Mouse (Mus musculus): ENCODE measurements around the gene Tet2. TPM values are rescaled to one million over a fixed set of nuclear protein-coding genes. Genes with fewer than 3 reads are reported as not detected.
A peak's percentile ranks its signal among the peaks of the same experiment; 100 is the strongest.
"Not testable (repeated sequence)": the region's sequence is repeated elsewhere in the genome, so short reads cannot be mapped to it uniquely, and the experiment has no call there.

Tet2 gene
- total RNA-seq (2021), result 44.7 and 48.2 TPM in 2 replicates
- long read RNA-seq, experiment 1, partial matches to known transcripts, result 0 of 8 reads
- long read RNA-seq, experiment 1, other reads (novel, unspliced or antisense), result 6 of 8 reads
- long read RNA-seq, experiment 2, partial matches to known transcripts, result 0 of 2 reads
- long read RNA-seq, experiment 2, other reads (novel, unspliced or antisense), result 2 of 2 reads

DNA sequence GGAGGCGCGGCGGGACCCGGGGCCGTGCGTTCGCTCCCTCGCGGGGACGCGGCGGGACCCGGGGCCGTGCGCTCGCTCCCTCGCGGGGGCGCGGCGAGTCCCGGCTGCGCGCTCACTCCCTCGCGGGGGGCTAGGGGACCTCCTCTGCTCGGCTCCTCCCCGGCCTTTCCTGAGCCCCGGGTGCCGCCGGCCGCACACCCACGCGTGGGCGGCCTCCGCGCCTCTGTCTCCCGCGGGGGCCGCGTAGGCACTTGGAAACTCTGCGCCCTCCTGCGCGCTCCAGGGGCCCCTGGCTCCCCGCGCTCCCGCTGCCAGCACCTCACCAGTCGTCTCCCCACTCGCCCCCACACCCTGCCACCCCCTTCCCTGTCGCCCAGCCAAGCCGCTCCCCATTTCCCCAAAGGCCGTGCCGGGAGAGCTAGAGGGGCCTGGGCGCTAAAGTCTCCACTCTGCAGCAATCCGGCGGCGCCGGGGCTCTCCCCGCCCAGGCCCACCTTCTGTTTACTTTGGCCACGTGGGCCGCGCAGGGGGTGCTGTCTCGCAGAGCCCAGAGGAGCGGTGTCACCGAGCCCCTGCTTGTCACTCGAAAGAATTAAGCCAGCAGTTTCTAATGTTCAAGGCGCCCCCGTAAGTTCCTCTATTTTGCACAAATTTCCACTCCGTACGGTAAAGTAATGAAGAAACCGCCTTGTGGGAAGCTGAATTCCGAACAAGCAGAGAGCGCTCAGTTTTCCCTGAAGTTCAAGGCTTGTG, at the start of gene Tet2:
Gene Tet2 (minus strand): TSS at position 589 of the 753 bp plus-strand sequence.
- peak; percentile 79 for DNase-seq

DNA sequence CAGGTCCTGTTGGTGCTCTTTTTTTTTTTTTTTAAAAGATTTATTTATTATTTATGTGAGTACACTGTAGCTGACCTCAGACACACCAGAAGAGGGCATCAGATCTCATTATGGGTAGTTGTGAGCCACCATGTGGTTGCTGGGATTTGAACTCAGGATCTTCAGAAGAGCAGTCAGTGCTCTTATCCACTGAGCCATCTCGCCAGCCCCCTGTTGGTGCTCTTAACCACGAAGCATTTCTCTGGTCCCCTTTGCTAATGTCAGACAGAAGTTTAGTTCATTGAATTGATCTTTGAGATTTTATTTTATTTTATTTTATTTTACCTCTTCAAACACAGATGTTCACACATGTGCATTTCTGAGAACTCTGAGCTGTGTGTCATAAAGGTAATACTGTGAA, 48.1 kb upstream of the Tet2 start:
- DNase-seq, result not testable (repeated sequence)

DNA sequence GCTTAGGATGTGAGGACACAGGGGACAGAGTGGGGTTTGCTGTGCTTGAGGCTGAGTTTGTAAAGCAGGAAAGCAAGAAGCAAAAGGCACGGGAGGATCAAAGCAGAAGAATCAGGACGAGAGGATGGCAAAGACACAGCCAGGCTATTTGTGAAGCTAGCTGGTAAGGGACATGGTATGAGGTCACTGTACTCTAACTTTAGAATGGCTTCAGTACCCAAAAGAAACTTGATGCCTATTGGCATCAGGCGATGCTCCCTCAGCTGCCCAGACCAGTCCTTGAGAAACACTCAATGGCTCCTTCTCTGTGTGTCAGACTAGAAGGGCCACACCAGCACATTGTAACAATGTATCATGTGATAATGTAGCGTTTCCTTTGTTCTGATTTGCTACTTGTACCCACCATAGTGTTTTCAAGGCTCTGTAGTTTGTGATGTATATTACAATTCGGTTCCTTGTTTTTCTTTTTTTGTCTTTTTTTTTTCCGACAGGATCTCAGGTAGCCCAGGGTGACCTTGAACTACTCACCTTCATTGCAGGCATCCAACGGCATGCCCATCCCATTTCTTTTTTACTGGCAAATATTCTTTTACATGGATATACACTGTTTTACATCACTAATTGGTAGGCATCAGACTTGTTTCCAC, 45.7 kb upstream of the Tet2 start:
- DNase-seq, result no peak

DNA sequence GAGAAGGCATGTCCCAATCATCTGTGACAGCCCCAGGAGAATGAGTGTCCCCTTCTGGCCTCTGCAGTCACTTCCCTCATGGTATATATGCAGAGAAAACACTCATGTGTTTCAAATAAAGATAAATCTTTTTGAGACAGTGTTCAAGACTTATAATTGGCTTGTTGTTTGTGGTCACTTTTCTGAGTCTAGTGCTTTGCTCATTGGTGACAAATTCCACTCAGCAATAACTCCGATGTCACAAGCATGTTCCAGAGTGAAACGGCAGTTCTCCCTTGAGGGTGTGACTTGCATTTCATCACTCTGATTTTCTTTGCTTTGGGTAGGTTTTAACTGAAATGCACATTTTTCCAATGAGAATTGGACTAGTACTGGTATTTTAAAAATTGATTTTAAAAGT, 40.1 kb upstream of the Tet2 start:
- DNase-seq, result no peak

DNA sequence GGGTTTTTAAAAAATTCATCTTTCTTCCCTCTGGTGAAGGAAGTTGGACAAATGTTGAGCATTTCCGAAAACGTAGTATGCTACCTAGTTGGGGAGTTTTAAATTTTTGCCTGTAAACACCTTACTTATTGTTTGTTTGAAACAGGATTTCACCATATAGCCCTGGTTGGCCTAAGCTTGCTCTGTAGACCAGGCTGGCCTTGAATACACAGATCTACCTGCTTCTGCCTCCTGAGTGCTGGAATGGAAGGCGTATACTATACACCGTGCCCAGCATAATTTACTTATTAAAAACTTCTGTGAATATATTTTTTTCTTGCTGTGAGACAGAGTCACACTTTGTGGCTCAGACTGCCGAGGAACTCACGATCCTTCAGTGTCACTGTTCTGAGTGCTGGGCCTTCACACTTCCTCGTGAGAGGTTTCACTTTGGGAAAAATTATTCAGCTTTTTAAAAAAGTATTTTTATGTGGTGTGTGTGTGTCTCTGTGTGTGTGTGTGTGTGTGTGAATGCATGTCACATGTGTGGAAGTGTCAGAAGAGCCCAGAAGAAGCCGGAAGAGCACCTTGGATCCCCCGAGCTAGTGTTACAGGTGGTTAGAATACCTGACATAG, 38.6 kb upstream of the Tet2 start:
- DNase-seq, result no peak

DNA sequence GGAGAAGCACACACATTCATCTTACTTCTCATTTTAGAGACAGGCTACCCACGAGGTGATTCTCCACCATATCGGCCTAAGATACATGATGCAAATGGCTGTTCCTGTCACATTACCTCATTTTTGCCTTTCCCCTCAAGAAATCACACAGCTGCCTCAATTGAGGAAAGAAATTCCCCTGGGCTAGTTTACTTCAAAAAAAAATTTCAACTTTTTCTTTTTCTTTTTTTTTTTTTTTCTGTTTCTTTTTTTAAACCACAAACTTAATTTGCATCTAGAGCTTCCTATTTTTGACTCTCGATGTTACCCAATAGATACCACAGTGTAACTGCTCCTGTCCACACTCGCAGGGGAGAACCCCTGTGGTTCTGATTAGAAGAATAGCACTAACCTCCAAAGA, 38.0 kb upstream of the Tet2 start:
- DNase-seq, result no peak

DNA sequence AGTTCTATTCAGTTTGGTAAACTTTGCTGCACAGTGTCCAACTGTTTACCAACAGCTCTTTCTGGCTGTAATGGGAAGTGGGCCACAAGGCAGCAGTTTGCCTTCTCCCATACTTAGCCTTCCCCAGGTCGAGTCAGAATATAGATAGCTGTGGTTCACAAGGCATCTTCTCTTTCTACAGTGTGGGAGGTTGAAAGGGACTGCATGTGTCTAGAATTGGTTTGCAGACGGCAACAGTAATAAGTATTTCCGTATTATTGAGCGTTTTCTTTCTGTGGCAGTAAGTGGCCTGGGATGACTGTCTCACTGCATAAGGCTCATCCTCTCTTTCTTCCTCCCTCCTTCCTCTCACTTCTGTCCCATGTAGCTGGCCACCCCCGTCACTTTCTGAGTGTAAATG, 37.2 kb upstream of the Tet2 start:
- DNase-seq, result no peak

DNA sequence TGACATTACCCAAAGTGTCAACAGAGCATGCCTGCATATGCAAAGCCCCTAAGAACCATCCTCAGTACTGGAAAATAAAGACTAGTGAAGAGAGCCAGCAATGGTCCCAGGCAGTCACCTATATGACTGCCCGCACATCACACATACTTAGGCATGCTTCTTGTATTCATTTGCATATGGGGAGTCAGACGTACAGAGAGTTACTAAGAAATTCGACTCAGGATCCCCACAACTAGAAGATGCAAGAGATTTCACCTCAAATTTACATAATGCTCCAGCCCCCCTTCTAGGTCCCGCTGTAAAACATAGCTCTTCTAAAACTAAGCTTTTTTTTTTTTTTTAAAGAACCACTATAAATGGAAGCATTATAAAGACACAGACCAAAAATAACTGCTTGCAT, 36.6 kb upstream of the Tet2 start:
- DNase-seq, result no peak

DNA sequence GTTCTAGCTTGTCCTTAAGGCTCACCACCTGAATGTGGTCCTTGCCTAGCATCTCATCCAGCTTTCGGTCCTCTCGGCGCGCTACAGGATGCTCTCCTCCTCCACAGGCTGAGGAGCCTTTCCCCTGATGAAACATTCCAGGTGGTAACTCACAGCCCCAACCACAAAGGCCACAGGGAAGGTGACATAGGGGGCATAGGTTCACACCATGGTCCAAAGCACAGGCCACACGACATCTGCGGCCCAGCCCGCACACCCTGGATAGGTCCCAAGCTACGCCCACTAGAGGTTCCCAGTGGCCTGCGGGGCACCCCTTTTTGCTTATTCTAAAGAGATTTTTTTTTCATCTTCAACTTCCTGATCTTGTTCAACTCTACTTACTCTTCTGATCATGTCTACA, 34.7 kb upstream of the Tet2 start:
- no peak for DNase-seq

DNA sequence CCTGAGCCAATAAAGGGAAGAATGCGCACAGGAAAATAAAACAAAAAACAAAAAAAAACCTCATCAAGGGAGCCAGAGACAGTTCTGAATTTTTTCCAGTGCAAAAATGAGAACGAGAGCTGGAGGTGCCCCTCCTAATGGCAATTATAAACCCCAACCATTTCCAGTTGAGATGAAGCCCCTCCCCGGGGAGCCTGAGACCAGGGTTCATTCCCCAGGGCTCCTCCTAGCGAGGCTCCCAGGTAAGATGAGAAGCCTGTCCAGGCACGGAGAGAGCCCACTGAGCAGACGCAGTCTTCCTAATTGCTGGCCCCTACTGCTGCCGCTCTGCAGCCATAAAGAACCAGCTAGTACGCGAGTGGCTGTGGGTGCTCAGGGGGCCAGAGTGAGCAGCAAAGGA, 34.2 kb upstream of the Tet2 start:
- no peak for DNase-seq

DNA sequence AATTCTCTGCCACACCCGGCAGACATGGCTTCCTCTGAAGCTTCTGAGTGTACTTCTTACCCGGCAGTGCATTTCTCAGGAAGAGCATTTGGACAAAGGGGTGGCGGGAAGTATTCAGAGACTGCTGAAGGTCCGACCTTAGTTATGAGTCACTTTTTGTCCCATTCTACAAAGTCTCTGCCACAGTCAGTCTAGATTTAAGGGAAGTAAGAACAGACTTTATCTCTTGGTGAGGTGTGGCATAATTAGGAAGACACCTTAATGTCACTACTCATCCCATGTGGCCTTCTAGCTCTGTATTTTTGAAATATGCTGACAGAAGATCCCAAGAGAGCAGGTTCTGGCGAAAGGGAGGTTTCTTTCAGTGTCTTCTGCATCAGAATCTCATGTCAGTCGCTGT, 30.0 kb upstream of the Tet2 start:
- no peak for DNase-seq

DNA sequence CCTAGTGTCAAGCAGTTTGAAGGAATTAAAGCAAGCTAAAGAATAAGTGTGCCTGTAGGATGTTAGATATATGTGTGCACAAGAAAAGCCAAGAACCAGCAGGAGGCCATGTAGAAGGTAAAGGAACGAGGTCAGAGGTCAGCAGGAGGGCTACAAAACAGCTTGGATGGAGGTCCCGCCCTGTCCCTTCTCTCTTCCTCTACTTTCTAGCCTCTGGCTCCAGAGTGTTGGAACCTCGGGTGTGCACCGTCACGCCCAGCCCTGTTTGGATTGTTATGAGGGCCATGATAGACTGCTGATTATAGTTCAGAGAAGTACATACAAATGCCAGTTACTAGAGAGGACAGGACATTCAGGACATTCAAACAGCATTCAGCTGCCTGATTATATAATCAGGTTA, 27.0 kb upstream of the Tet2 start:
- DNase-seq, result no peak

DNA sequence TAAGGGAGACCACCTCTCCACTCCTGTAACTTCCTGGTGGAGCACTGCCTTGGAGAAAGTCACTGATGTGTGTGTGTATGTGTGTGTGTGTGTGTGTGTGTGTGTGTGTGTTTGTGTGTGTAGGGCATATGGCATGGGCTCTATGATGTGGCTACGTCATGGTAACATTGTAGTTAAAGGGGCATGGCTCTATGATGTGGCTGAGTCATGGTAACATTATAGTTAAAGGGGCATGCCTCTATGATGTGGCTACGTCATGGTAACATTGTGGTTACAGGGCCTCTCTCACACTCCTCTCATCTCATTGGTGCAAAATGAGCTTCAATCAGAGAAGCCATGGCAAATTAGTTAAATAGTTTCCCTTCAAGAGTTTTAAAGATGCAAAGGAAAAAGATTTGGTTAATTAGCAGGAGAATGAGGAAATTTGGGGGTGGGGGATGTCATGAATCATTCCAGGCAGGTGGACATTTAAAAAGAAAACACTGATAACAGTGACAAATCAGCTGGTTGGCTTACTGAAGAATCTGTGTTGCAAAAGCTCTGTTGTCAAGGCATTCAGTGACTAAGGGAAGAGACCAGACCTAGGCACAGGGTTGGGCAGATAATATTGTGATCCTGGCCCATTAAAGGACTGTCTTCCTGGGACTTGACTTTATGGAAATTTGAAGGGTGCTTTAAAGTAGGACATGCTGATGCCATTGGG, 18.7 kb upstream of the Tet2 start:
- no peak for DNase-seq

DNA sequence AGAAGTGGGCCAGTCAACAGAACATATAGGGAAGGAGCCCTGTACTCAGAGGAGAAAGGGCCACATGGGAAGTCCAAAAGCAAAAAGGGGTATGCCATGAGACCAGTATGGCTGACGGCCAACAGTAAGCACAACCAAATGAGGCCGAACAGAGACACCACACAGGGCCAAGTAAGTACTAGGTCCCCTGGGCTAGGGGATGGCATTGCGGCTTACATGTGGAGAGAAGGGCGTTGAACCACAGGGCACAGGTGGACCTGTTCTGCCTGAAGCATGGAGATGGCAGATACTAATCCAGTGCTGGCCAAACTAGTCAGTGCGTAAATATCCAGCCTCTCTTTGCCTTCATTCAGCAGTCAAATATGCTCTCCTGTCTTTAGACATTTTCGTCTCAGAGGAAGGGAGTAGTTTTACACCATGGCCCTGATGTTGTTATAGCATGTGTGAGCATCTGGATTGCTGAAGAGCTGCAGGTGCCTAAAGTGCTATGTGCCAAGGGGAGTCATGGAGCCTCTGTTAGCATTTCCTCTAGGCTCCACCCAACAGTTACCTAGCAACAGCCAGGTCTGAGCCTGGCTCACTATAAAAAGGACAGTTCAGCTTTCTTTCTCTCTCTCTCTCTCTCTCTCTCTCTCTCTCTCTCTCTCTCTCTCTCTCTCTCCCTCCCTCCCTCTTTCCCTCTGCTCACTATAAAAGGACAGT, 14.6 kb upstream of the Tet2 start:
- no peak for DNase-seq

DNA sequence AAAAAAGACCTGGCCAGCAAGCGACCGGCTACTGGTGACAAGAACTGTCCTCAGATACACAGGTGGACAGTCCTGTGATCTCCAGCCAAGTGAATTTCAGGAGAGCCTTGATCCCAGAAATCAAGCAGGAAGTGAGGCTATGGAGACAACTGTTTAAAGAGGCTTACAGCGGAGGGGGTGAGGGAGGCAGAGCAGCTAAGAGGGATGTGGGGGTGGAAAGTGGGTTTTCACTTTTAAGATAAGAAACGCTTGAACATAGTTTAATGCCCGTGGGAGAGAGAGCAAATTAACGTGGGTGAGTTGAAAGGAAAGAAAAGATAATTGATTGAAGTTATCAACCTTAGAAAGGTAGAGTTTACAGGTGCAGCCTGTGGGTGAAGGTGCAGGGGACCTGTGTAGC, 12.7 kb upstream of the Tet2 start:
- no peak for DNase-seq

DNA sequence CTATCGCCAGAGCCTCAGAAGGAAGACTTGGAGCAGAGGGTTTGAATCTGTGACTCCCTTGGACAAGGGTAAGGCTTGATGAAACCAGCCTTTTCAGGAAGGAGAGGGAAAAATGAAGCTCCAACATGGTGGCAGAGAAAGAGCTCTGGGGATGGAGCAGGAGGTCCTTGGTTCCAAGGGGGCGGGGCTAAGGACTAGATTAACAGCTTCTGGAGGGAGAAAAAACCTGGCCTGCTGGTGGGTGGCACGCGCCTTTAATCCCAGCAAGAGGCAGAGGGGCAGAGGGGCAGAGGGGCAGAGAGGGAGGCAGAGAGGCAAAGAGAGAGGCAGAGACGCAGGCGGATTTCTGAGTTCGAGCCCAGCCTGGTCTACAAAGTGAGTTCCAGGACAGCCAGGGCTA, 12.2 kb upstream of the Tet2 start:
- DNase-seq, result no peak

DNA sequence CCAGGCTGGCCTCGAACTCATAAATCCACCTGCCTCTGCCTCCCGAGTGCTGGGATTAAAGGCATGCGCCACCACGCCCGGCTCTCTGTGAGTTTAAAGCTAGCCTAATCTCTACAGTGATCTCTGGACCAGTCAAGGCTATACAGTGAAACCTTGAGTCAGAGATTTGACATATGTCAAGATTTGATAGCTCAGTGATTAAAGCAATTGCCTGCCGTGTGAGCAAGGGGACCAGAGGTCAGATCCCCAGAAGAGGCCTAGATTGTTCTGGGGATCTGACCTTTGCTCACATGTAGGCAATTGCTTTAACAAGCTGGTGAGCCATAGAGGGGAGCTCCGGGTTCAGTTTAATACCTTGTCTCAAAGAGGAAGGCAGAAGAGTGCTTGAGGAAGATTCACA, 10.4 kb upstream of the Tet2 start:
- no peak for DNase-seq

DNA sequence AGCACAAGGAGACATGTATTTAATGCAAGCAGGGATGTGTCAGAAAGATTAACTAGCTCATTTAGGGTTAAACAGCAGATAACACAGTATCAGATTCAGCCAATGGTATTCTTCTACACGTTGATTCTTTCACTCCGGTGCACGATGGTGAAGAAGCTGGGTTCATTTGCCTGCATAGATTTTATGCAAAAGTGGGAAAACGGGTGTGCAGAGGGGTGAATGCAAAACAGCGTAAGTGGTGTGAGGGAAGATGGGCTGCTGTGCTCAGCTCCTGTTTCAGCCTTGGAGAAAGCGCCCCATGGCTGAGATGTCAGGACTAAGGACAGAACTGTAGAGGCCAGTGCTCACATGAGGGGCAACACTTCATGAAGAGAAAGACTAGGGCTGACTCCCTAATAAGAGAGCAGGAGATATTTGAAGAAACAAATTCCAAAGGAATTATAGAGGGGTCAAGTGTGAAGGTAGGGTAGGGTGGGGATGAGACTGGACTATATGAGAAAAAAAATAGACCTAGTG, 9.7 kb upstream of the Tet2 start:
- no peak for DNase-seq

DNA sequence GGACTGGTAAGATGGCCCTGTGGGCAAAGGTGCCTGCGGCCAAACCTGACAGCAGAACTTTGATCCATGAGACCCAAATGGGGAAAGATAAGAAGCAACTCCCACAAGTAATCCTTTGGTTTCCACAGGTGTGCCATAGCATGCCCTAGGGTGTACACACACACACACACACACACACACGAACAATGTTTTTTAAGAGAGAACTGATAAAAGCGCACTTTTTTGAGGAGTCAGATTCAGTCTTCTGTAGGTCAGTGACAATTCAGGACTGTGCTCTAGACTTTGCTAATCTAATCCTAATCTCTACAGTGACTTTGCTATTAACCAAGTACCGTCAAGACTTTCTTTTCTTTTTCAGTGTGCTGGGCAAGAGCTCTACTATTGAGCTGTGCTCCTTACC, 9.2 kb upstream of the Tet2 start:
- DNase-seq, result no peak

DNA sequence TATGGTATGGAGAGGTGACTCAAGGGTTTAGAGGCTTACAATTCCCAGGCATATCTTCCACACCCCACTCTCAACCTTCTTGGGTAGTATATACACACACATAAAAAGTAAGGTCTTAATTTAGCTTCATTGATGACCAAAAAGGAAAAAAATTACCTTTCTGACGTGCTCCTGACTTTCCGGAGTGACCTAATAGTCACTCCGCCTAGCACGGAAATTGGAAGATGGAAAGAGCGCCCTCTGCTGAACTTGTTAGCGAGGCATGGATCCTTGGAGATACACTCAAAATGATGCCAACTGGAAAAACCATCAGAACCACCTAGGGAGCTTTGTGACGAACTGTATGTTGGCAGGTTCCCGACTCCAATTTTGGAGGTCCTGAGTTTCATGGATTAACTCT, 7.0 kb upstream of the Tet2 start:
- DNase-seq, result peak; percentile 28

DNA sequence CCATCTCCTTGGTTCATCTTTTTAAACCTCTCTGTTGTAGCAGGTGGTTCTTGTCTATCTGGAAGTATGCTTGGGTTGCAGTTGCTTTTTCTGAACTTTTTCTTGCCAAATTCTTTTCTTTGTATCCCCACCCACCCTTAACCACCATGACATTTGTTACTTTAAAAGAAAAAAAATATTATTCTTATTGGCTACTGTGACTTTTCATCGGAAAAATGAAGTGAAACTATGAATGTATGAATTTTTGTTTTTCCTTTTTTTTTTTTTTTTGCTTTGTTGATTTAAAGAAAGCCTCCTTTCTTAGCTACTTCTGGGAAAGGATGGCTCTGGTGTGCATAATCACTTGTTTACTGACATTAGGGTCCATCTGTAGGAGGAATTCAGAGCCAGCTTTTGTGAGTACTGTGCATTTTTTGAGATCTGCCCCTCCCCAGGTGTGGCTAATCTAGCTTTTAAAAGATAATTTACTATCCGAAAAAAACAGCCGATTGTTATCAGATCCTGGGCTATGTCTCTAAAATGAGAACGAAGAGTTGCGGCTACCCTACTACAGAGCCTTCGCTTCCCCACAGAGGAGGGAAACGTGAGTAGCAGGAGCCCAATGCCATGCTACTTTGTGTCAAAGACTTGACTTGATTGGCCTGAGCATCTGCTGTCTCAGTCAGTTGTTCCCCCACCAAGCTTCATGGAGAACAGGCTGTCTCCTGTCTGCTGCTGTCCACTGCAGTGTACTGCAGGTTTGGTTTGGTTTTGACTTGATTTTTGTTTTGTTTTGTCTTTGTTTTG, 4.6 kb upstream of the Tet2 start:
- DNase-seq, result no peak
